Mouse (Mus musculus): ENCODE measurements at regions not wholly inside any gene's neighbourhood (a gene's known extent, or its start where the extent isn't known, plus 50 kb on each side); places are given as distances from the start of the nearest gene placed in this dataset.
A peak's percentile ranks its signal among the peaks of the same experiment; 100 is the strongest.

- no peak for ATAC-seq
- no peaks in the 10 kb centered on the region for H3K4me1 ChIP-seq (ENCODE audit: insufficient read depth)
These were observed 1540.3 kb upstream of the Gm38303 start for GRCm38 (mm10) chr3:11875816-11876215.

GRCm38 (mm10) chr3:11869381-11869780, 1533.9 kb upstream of the Gm38303 start:
- peak; percentile 7 for DNase-seq
- H3K9me3 ChIP-seq (ENCODE audit: low read length) = no peaks in the 10 kb centered on the region
- H3K4me2 ChIP-seq (ENCODE audit: low read depth) = no peak overlapping the region
- no peaks in the 10 kb centered on the region for H3K27me3 ChIP-seq (ENCODE audit: insufficient read depth, low read length)
- no peak overlapping the region for H3K27ac ChIP-seq (ENCODE audit: low read depth, low read length)
- no peak for ATAC-seq
- no peak overlapping the region for H3K9ac ChIP-seq
- H3K4me1 ChIP-seq (ENCODE audit: insufficient read depth) = no peaks in the 10 kb centered on the region
- no peaks in the 10 kb centered on the region for H3K36me3 ChIP-seq (ENCODE audit: insufficient read depth)
- no peak for TF ChIP-seq CTCF (IDR thresholded peaks at IDR 0.05; ENCODE audit: low read depth)
- H3K4me3 ChIP-seq (ENCODE audit: low read depth, low read length) = no peak overlapping the region

More at GRCm38 (mm10) chr3:11875816-11876215, 1540.3 kb upstream of the Gm38303 start:
- H3K4me3 ChIP-seq (ENCODE audit: low read depth, low read length) = no peak overlapping the region
- no peak overlapping the region for H3K27ac ChIP-seq (ENCODE audit: low read depth, low read length)
- no peak for DNase-seq
- H3K36me3 ChIP-seq (ENCODE audit: insufficient read depth) = no peaks in the 10 kb centered on the region
- no peaks in the 10 kb centered on the region for H3K9me3 ChIP-seq (ENCODE audit: low read length)
- no peak overlapping the region for H3K9ac ChIP-seq
- TF ChIP-seq CTCF (IDR thresholded peaks at IDR 0.05; ENCODE audit: low read depth) = no peak
- H3K4me2 ChIP-seq (ENCODE audit: low read depth) = no peak overlapping the region
- H3K27me3 ChIP-seq (ENCODE audit: insufficient read depth, low read length) = no peaks in the 10 kb centered on the region
